Mouse (Mus musculus) brain, embryonic 14.5 days (tissue): ENCODE measurements around the gene Abcf2.

ENCODE experiments used
- CTCF ChIP-seq: fragments of 200-500 bp; IDR thresholded peaks from 2 replicates; pipeline ENCODE4 v1.5.1; 2012; ENCODE audit warnings: inconsistent platforms, mild to moderate bottlenecking, moderate library complexity, borderline replicate concordance; ENCODE audit not compliant: insufficient read depth, insufficient read length; ENCODE audit errors: extremely low read depth
- POLR2A ChIP-seq: fragments of 200-500 bp; IDR thresholded peaks from 2 replicates; pipeline ENCODE4 v1.6.1; 2012; ENCODE audit warnings: mild to moderate bottlenecking, inconsistent platforms, borderline replicate concordance; ENCODE audit not compliant: poor library complexity, insufficient read depth, insufficient read length, severe bottlenecking; ENCODE audit errors: extremely low read depth

DNA sequence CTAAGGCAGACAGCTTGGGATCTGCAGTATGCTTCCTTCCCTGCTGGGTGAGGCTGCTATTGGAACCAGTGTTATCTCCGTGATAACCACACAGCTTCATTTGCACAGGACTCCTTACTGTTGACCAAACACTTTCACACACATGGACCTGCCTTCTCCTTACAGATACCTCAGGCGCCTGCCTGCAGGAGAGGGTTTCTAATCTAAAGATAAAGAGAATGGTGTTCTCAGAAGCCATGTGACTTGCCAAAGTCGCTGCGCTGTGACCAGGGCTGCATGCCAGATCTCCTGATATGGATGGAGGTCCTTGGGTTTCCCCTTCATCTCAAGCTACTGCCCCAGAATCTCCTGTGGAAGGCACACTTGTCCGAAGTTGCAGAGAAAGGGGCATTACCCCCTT is 32.1 kb upstream of the Abcf2 start:
- no peak for TF ChIP-seq CTCF
- TF ChIP-seq POLR2A = no peak
